Mouse (Mus musculus) testis, adult 2 months (tissue): ENCODE data around the gene Cbwd1. TPM values are rescaled to one million over a fixed set of nuclear protein-coding genes. Genes with fewer than 3 reads are reported as not detected.
A peak's percentile ranks its signal among the peaks of the same experiment; 100 is the strongest.

ENCODE experiments used
- H3K27ac ChIP-seq: fragments of 200-500 bp; 2 replicates; pipeline ENCODE4 v1.5.1; 2012; ENCODE audit warnings: low read depth, low read length; ENCODE audit not compliant: control insufficient read depth, insufficient read depth
- H3K27me3 ChIP-seq: fragments of 200-500 bp; 2 replicates; pipeline ENCODE4 v1.6.1; 2012; ENCODE audit warnings: mild to moderate bottlenecking, low read length, moderate library complexity; ENCODE audit not compliant: control insufficient read depth, insufficient read depth
- H3K36me3 ChIP-seq: fragments of 200-500 bp; 2 replicates; pipeline ENCODE4 v1.6.1; 2012; ENCODE audit warnings: mild to moderate bottlenecking, low read length; ENCODE audit not compliant: control insufficient read depth, insufficient read depth
- H3K4me1 ChIP-seq: fragments of 200-500 bp; 2 replicates; pipeline ENCODE4 v1.6.1; 2012; ENCODE audit warnings: low read length; ENCODE audit not compliant: control insufficient read depth, insufficient read depth
- H3K4me3 ChIP-seq: fragments of 200-500 bp; 2 replicates; pipeline ENCODE4 v1.5.1; 2012; ENCODE audit warnings: low read depth, mild to moderate bottlenecking, low read length, moderate library complexity, mixed read lengths; ENCODE audit not compliant: control insufficient read depth
- CTCF ChIP-seq: fragments of 200-500 bp; IDR thresholded peaks from 2 replicates; pipeline ENCODE4 v1.5.1; 2012; ENCODE audit warnings: low read depth, mild to moderate bottlenecking, inconsistent platforms, low read length, moderate library complexity; ENCODE audit not compliant: control insufficient read depth, insufficient read depth, insufficient replicate concordance
- POLR2A ChIP-seq: fragments of 200-500 bp; IDR thresholded peaks from 2 replicates; pipeline ENCODE4 v1.6.1; 2012; ENCODE audit warnings: low read depth, mild to moderate bottlenecking, inconsistent platforms, low read length, moderate library complexity; ENCODE audit not compliant: control insufficient read depth
- polyA plus RNA-seq: library from polyadenylated mRNA; depleted of rRNA; stranded (reverse); fragments of >200 nt; gene quantifications from 2 replicates; pipeline ENCODE4 v1.2.3, GENCODE M21; 2012; rRNA removed

Cbwd1 gene
- polyA plus RNA-seq: 9.3 and 10.8 TPM in 2 replicates

GRCm38 (mm10) chr19:24961172-24961962 is at the start of gene Cbwd1:
Gene Cbwd1 (minus strand): TSS chr19:24961610.
- Histone ChIP-seq H3K27me3 (no peaks in the 10 kb centered on the region), H3K27ac (peak within 1 kb of the TSS; percentile 86), H3K4me3 (peak within 1 kb of the TSS; percentile 97), H3K36me3 (no peaks in the 10 kb centered on the region), H3K4me1 (peaks cover 2% of the 10 kb centered on the region; the same call in 1 of the 2 replicates)
- TF ChIP-seq POLR2A: peak; percentile 96
- peak; percentile 88 for TF ChIP-seq CTCF

DNA sequence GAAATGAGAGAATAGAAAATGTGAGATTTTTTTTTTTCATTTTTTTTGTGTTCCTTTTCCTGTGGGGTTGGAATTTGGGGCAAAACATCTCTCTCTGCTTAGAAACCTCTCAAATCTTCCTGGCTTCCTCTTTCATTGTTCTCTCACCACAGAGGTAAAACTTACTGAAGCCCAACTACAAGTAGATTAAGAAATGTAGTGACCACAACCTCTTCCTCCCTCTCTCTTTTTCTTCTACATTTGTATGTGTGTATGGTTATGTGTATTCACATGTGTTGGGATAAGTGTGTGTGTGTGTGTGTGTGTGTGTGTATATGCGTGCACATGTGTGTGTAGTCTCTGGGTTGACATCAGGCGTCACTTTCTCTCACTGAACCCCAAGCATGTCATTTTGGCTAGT is 47.1 kb upstream of the Cbwd1 start:
- H3K4me3 ChIP-seq: no peak overlapping the region
- TF ChIP-seq CTCF: no peak
- TF ChIP-seq POLR2A: no peak
- no peaks in the 10 kb centered on the region for H3K4me1 ChIP-seq
- H3K27ac ChIP-seq: no peak overlapping the region
- H3K36me3 ChIP-seq: no peaks in the 10 kb centered on the region
- no peaks in the 10 kb centered on the region for H3K27me3 ChIP-seq

GRCm38 (mm10) chr19:25006686-25007085 is 45.3 kb upstream of the Cbwd1 start:
- Histone ChIP-seq H3K4me1 (no peaks in the 10 kb centered on the region), H3K27ac (no peak overlapping the region), H3K27me3 (no peaks in the 10 kb centered on the region), H3K36me3 (no peaks in the 10 kb centered on the region), H3K4me3 (no peak overlapping the region)
- TF ChIP-seq POLR2A: no peak
- no peak for TF ChIP-seq CTCF

- Histone ChIP-seq H3K27ac (no peak overlapping the region), H3K4me3 (no peak overlapping the region), H3K36me3 (no peaks in the 10 kb centered on the region), H3K27me3 (no peaks in the 10 kb centered on the region), H3K4me1 (peaks cover 7% of the 10 kb centered on the region)
- TF ChIP-seq POLR2A (no peak), CTCF (no peak)
Measured at GRCm38 (mm10) chr19:25003810-25004209, 42.4 kb upstream of the Cbwd1 start.

- Histone ChIP-seq H3K4me3 (no peak overlapping the region), H3K4me1 (peaks cover 7% of the 10 kb centered on the region), H3K27ac (no peak overlapping the region), H3K36me3 (no peaks in the 10 kb centered on the region), H3K27me3 (no peaks in the 10 kb centered on the region)
- TF ChIP-seq POLR2A (no peak), CTCF (no peak)
Measured at GRCm38 (mm10) chr19:25002828-25003227, 41.4 kb upstream of the Cbwd1 start.

DNA sequence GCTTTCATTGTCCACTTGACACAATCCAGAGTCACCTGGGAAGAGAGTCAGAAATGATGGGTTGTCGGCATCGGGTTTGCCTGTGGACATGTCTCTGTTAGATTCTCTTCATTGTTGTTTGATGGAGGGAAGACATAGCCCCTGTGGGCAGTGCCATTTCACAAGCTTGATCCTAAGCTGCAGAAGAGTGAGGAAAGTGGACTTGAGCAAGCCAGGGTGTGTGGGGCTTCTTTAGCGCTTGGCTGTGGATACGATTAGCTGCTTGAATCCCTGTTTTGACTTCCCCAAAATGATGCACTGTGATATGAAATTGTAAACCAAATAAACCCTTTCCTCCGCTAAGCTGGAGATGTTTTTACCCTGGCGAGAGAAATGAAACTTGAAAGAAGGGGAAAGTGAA is 40.6 kb upstream of the Cbwd1 start:
- Histone ChIP-seq H3K27me3 (no peaks in the 10 kb centered on the region), H3K27ac (peak overlapping the region; percentile 12; the same call in 1 of the 2 replicates), H3K36me3 (no peaks in the 10 kb centered on the region), H3K4me3 (no peak overlapping the region), H3K4me1 (peaks cover 7% of the 10 kb centered on the region)
- TF ChIP-seq CTCF: no peak
- no peak for TF ChIP-seq POLR2A

GRCm38 (mm10) chr19:25000153-25000552 is 38.7 kb upstream of the Cbwd1 start:
- no peak for TF ChIP-seq CTCF
- TF ChIP-seq POLR2A: no peak
- Histone ChIP-seq H3K4me3 (peak overlapping the region; percentile 5; the same call in 1 of the 2 replicates), H3K27me3 (no peaks in the 10 kb centered on the region), H3K4me1 (peaks cover 7% of the 10 kb centered on the region), H3K27ac (peak overlapping the region; percentile 86; the same call in 1 of the 2 replicates), H3K36me3 (no peaks in the 10 kb centered on the region)
